Mouse (Mus musculus) ovary, postnatal 14 days (tissue): ENCODE measurements at regions not wholly inside any gene's neighbourhood (a gene's known extent, or its start where the extent isn't known, plus 50 kb on each side); places are given as distances from the start of the nearest gene placed in this dataset.

ENCODE experiments used
- DNase-seq: peaks from one replicate; pipeline ENCODE4 v3.0.0; 2022; ENCODE audit warnings: low spot score

- no peak for DNase-seq
Observed at GRCm38 (mm10) chr12:9271484-9271883, 241.7 kb downstream of the Ttc32 start.

DNA sequence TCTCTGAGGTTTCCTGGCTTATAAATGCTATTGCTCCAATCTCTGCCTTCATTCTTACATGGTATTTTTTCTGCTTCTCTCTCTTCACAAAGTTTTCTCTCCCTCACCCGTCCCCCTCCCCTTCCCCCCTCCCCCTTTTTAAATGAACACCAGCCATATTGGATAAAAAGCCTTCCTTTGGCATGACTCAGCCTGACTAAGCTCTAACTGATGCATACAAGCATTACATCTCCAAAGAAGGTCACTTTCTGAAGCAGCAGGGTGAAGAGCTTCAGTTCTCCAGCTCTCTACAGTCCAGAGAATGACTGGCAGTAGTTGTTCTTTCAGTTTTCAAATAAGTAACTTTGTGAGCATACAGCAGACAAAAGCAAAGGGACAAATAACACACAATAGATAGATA lies 244.4 kb downstream of the Ttc32 start:
- no peak for DNase-seq

- no peak for DNase-seq
Observed at GRCm38 (mm10) chr12:9275697-9276096, 245.9 kb downstream of the Ttc32 start.

DNA sequence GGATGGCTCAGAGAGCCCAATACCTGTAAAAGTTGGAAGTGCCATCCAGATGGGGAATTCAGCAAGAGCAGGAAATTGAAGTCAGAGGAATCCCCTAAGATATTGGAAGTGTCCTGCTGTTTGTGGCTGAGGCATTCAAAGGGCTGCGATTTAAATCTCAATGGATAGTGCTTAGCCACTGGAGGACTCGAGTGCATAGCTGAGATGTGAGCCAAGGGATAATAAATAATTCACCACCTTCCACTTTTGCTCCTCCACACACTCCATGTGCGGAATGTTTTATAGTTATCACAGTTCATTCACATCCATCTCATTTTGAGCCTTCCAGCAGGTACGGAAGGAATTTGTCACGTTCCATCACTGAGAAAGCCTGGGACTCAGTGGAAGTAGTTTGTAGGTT lies 248.9 kb downstream of the Ttc32 start:
- no peak for DNase-seq

GRCm38 (mm10) chr12:9279893-9280605 lies 250.3 kb downstream of the Ttc32 start:
- no peak for DNase-seq

DNA sequence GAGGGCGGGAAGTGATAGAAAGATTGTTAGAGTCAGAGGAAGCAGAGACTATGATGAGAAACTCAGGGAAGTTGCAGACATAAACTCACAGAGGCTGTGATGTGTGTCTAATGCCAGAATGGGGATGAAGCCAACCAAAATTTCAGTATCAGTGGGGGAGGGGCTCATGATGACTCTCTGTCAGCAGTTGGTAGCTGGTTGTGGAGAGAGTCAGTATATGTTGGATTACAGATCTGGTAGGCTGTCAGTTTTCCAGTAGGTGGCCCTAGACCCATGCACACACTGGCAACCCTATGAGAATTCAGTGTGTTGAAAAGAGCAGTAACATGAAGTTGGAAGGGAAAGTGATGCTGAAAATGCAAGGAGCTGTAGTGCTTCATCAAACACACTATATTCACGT lies 257.5 kb downstream of the Ttc32 start:
- DNase-seq = no peak

GRCm38 (mm10) chr12:9292656-9293055 lies 262.9 kb downstream of the Ttc32 start:
- no peak for DNase-seq

DNA sequence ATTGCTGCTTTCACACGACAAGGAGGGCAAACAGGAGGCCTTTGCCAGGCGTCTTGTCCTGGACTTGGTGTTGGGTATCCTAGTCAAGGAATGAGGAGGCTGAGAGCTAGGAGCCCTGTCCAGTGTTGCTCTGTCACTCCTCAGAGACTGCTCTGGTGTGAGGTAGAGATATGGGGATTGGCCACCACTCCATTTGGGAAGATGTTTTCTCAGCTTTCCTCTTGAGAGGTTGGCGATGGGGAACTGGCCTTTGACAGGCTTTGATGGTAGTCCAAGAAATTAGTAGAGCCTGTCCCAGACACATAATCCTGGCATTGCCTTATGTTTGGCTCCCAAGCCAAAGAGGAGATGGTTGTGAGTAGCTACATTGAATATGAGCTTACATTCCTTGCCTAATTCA lies 265.4 kb downstream of the Ttc32 start:
- no peak for DNase-seq

- DNase-seq = no peak
Observed at GRCm38 (mm10) chr12:9298848-9299655, 269.3 kb downstream of the Ttc32 start.

DNA sequence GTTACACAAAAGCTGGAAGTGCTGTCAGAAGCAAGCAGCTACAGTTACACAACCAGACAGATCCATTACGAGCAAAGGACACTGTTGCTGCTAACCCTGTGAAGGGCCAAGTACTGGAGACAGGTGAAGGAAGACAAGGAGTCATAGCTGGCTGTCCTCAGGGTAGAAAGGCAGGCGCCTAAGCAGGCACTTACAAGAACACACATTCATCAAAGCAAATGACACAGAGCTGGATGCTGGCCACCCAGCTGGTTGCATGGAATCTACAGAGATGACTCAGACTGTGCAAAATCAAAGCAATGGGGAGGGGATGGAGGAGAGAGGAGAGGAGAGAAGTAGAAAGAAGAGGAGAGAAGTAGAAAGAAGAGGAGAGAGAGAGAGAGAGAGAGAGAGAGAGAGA lies 265.8 kb upstream of the Osr1 start:
- peak; percentile 18 for DNase-seq

GRCm38 (mm10) chr12:9337891-9338672 lies 231.8 kb upstream of the Osr1 start:
- no peak for DNase-seq

DNA sequence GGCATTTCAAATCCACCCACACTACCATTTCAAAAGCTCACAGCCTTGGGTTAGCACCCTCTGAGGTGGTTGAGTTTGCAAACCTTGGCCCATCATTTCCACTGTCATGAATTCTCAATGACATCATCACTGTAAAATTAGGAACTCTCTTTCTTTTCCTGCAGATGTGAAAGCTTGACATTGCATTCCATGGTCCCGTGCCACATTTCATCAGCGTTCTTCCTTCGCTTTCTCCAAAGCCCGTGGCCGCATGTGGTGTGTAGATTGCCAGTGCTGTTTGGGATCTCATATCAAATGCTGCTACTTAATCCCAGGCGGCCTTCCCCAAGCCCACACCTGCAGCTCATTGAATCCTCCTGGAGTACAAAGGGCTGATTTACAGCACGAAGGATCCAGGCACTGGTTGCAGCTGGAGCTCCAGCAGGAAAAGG lies 231.1 kb upstream of the Osr1 start:
- no peak for DNase-seq

DNA sequence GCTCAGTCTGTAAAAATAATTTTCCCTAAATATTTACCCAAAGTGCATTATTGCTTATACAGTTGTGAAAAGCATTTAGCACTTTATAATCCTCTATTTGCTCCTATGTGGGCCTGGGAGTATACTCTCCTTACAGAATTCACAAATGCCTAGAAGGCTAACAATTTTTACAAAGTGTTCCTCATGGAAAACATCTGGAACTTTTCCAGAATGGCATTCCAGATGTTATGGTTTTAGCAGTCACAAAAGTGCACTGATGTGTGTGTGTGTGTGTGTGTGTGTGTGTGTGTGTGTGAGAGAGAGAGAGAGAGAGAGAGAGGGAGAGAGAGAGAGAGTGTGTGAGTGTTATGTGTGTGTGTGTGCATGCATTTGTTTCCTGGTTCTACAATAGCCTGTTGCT lies 229.1 kb upstream of the Osr1 start:
- no peak for DNase-seq

DNA sequence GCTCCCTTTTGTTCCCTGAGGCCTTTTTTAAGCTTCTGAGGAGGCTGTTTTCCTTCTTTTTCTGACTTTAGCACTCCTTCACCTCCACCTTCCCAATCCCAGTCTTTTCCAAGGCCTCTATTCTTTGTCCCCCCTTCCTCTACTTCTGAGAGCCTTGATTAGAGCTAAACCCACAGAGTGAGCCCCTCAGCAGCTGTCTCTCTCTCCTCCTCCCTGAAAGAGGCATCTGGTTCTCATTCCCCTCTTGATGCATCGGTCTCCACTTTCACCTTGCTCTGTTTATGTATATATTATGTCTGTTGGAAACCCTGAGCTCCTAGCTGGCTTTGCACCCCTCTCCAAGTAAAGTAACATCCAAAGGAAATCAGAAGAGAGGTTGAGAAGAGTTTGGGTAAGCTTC lies 224.6 kb upstream of the Osr1 start:
- no peak for DNase-seq

GRCm38 (mm10) chr12:9355512-9355911 lies 214.4 kb upstream of the Osr1 start:
- no peak for DNase-seq

GRCm38 (mm10) chr12:9357856-9358255 lies 212.1 kb upstream of the Osr1 start:
- no peak for DNase-seq

GRCm38 (mm10) chr12:9358872-9359271 lies 211.0 kb upstream of the Osr1 start:
- no peak for DNase-seq

GRCm38 (mm10) chr12:9365931-9366330 lies 204.0 kb upstream of the Osr1 start:
- DNase-seq = no peak

- no peak for DNase-seq
Observed at GRCm38 (mm10) chr12:9368682-9369081, 201.2 kb upstream of the Osr1 start.

DNA sequence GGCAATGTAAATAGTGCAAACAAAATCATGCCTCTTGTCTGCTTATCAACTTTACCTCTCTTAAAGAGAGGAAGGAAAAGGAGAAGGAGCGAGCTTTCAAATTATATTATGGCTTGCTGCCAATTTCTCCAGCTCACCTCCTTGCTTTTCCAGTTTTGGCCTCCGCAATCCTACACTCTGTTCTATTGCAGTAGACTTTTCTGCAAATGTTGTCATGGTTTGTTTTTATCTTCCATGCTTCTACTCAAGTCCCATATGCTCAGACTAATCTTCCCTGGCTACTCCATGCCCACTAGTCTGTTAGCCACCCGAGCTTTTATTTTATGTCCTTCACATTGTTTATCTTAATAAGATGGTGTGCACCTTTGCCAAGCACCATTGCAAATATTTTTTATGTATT lies 168.0 kb upstream of the Osr1 start:
- DNase-seq = no peak

DNA sequence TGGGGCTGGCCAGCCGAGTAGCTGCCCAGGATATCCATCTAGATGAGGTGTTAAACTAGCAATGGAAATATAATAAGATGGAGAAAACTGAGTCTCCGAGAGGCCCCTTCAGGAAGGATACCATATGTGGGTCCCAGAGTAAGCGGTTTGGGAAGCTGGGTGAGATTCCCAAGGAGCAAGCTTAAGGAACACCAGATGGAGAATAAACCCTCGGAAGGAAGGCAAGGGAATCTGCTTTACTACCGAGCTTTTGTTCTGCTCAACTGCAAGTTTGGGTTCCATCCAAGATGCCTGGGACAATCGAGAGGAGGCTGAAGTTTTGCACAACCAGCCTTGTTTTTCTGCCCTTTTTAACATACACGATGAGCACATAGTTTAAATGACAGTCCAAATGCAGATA lies 164.9 kb upstream of the Osr1 start:
- no peak for DNase-seq

DNA sequence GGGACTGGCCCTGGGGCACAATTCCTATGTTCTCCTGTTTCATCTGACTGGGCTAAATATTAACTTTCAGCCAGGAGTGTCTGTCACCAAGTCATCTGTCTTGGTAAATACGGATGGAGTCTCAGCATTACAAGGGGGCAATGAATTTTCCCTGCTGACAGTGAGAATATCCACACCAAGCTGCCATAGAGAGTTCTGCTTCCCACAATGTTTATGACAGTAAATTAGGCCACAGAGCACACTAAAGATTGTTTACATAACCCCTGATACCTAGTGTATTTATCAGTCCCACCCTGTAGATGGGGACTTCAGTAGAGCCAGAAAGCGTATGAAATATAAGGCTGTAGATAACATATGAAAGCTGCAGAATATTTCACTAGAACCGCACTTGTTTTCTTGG lies 150.6 kb upstream of the Osr1 start:
- DNase-seq = no peak

DNA sequence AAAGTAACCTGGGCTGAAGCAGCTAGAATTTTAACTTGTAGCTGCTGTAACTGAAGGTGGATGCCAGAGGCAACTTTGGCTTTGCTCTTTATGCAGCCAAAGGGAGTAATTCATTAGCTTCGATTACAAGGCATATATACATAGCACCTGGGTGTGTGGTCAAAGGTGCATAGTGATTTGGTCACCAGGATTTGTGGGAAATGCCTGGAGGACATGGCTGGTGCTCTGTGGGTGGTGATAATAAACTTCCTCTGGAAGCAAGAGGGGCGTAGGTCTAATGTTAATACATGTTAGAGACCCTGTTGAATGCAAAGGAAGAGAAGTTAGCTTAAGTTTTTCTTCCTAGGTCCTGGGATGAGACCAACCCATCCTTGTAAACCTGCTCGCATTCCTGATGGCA lies 139.3 kb upstream of the Osr1 start:
- no peak for DNase-seq
